Mouse (Mus musculus) right cerebral cortex, adult 2 months (tissue): ENCODE results near the gene Ccdc142.

Experiments
- DNase-seq, 2 experiments: peaks; one replicate each; pipeline ENCODE4 v3.0.0; 2021 to 2022; ENCODE audit warnings: low spot score in 2 of 2

Ccdc142 gene

GRCm38 (mm10) chr6:83140044-83140443, 38.6 kb downstream of the Ccdc142 start:
- DNase-seq, result no peak

GRCm38 (mm10) chr6:83141636-83142035, 40.2 kb downstream of the Ccdc142 start:
- DNase-seq, result no peak

- peak; percentile 67 to 77 for DNase-seq
Measured at GRCm38 (mm10) chr6:83142211-83142731, 40.9 kb downstream of the Ccdc142 start.

- peak in 1 of 2 experiments; percentile 59 for DNase-seq
Measured at GRCm38 (mm10) chr6:83142886-83143285, 41.5 kb downstream of the Ccdc142 start.

GRCm38 (mm10) chr6:83145209-83145608, 43.8 kb downstream of the Ccdc142 start:
- no peak for DNase-seq

- no peak for DNase-seq
Measured at GRCm38 (mm10) chr6:83145805-83146204, 44.4 kb downstream of the Ccdc142 start.

- no peak for DNase-seq
Measured at GRCm38 (mm10) chr6:83147280-83147679, 45.9 kb downstream of the Ccdc142 start.

GRCm38 (mm10) chr6:83151721-83152120, 50.3 kb downstream of the Ccdc142 start:
- DNase-seq, result no peak

- no peak for DNase-seq
Measured at GRCm38 (mm10) chr6:83153038-83153437, 51.6 kb downstream of the Ccdc142 start.

GRCm38 (mm10) chr6:83153485-83153884, 52.1 kb downstream of the Ccdc142 start:
- DNase-seq, result no peak

- DNase-seq, result no peak
Measured at GRCm38 (mm10) chr6:83155552-83156238, 54.3 kb downstream of the Ccdc142 start.

- peak; percentile 82 to 87 for DNase-seq
Measured at GRCm38 (mm10) chr6:83156259-83156684, 54.9 kb downstream of the Ccdc142 start, which contains the start of the genes Wdr54 and 1700003E16Rik. TSS of gene Wdr54 (minus strand) at chr6:83156397. TSS of gene 1700003E16Rik (plus strand) at chr6:83156404.
